In genomic region chr19:60150056-60150455, GRCm38 (mm10) we compare ENCODE assay signal across 24 mouse cellular contexts.
"Had no signal": no experiment of that assay in that cellular context is flagged by ENCODE, and none has a peak within 500 bp of the region (broad histone marks: within the 10 kb centered on the region; RNA-seq: fewer than 3 reads in every experiment).

No protein-coding gene starts in this region.

- H3K4me1 ChIP-seq: heart, embryonic 13.5 days; heart, embryonic 15.5 days; liver, embryonic 12.5 days had no signal

- H3K9me3 ChIP-seq: heart, embryonic 13.5 days; heart, embryonic 15.5 days; hindbrain, embryonic 13.5 days; hindbrain, embryonic 15.5 days; kidney, embryonic 15.5 days; limb, embryonic 10.5 days; limb, embryonic 12.5 days; liver, embryonic 12.5 days had no signal

- H3K36me3 ChIP-seq: heart, embryonic 13.5 days; heart, embryonic 15.5 days; hindbrain, embryonic 13.5 days; hindbrain, embryonic 15.5 days; kidney, embryonic 15.5 days; limb, embryonic 10.5 days; limb, embryonic 12.5 days; liver, embryonic 12.5 days had no signal

- H3K4me3 ChIP-seq: heart, embryonic 13.5 days; heart, embryonic 15.5 days; hindbrain, embryonic 13.5 days; hindbrain, embryonic 15.5 days; kidney, embryonic 15.5 days; limb, embryonic 12.5 days; liver, embryonic 12.5 days had no signal

- H3K9ac ChIP-seq: heart, embryonic 13.5 days; heart, embryonic 15.5 days; hindbrain, embryonic 13.5 days; hindbrain, embryonic 15.5 days; kidney, embryonic 15.5 days; limb, embryonic 12.5 days; liver, embryonic 12.5 days; liver, embryonic 14.5 days had no signal

- H3K4me2 ChIP-seq: heart, embryonic 11.5 days; heart, embryonic 13.5 days; heart, embryonic 15.5 days; hindbrain, embryonic 13.5 days; hindbrain, embryonic 15.5 days; liver, embryonic 12.5 days had no signal

- DNase-seq: gastrocnemius, postnatal 14 days; gastrocnemius, postnatal 36 days; heart, adult 18-20 months; kidney, adult 11 months; kidney, adult 2 months; kidney, adult 9 months; kidney, postnatal 14 days; kidney, postnatal 36 days; layer of hippocampus, adult 9-11 months; layer of hippocampus, postnatal 36 days; liver had no signal

- H3K27ac ChIP-seq: heart, embryonic 13.5 days; heart, embryonic 15.5 days; hindbrain, embryonic 13.5 days; hindbrain, embryonic 15.5 days; hindbrain, postnatal 0 days; kidney, embryonic 15.5 days; kidney, postnatal 0 days; limb, embryonic 10.5 days; limb, embryonic 12.5 days; liver, embryonic 12.5 days; liver, embryonic 14.5 days had no signal

- ATAC-seq: hindbrain, postnatal 0 days; intestine, embryonic 16.5 days; liver, embryonic 12.5 days had no signal
